Mouse (Mus musculus): ENCODE data around the gene Ercc6l2. TPM values are rescaled to one million over a fixed set of nuclear protein-coding genes. Genes with fewer than 3 reads are reported as not detected.
A peak's percentile ranks its signal among the peaks of the same experiment; 100 is the strongest.
"Not testable (repeated sequence)": the region's sequence is repeated elsewhere in the genome, so short reads cannot be mapped to it uniquely, and the experiment has no call there.

Ercc6l2 gene
- polyA plus RNA-seq, 1 experiment from 2014 or later: 15.0 TPM

GRCm38 (mm10) chr13:63917198-63917767 is 102.2 kb downstream of the Ercc6l2 start:
- Histone ChIP-seq H3K4me1 (peaks cover 30% of the 10 kb centered on the region), H3K4me2 (replicated peaks) (0 out of 2 replicates have a peak overlapping the region, but pooled peaks have one; percentile 7), H3K9me3 (0 out of 2 replicates have a peak, but pooled peaks cover 6% of the 10 kb centered on the region), H3K36me3 (no peaks in the 10 kb centered on the region), H3K27ac (replicated peaks) (peak overlapping the region; percentile 78), H3K4me3 (no peak overlapping the region), H3K9ac (replicated peaks) (no peak overlapping the region), H3K27me3 (no peaks in the 10 kb centered on the region)
- peak; percentile 83 for ATAC-seq (replicated peaks)
- WGBS: 9% methylated on average over 11 of the region's 11 CpGs

- Histone ChIP-seq H3K9ac (replicated peaks) (no peak overlapping the region), H3K27ac (replicated peaks) (peak overlapping the region; percentile 78), H3K9me3 (0 out of 2 replicates have a peak, but pooled peaks cover 6% of the 10 kb centered on the region), H3K27me3 (no peaks in the 10 kb centered on the region), H3K4me2 (replicated peaks) (peak overlapping the region; percentile 29), H3K4me1 (peaks cover 30% of the 10 kb centered on the region), H3K4me3 (no peak overlapping the region), H3K36me3 (no peaks in the 10 kb centered on the region)
- WGBS: 3% methylated on average over 9 of the region's 11 CpGs
- peak; percentile 69 for ATAC-seq (replicated peaks)
These were observed 103.0 kb downstream of the Ercc6l2 start for GRCm38 (mm10) chr13:63917776-63918621.

GRCm38 (mm10) chr13:63918733-63919422 is 103.8 kb downstream of the Ercc6l2 start:
- H3K27me3 ChIP-seq: no peaks in the 10 kb centered on the region
- ATAC-seq (replicated peaks): peak; percentile 58
- H3K36me3 ChIP-seq: no peaks in the 10 kb centered on the region

GRCm38 (mm10) chr13:63924036-63924435 is 109.0 kb downstream of the Ercc6l2 start:
- H3K4me3 ChIP-seq; H3K27me3 ChIP-seq; H3K36me3 ChIP-seq; H3K27ac ChIP-seq (replicated peaks); ATAC-seq (replicated peaks); H3K9ac ChIP-seq (replicated peaks); H3K4me1 ChIP-seq; H3K9me3 ChIP-seq; H3K4me2 ChIP-seq (replicated peaks): not testable (repeated sequence)
- WGBS: 77% methylated on average over 4 of the region's 6 CpGs

More at GRCm38 (mm10) chr13:63918733-63919422, 103.8 kb downstream of the Ercc6l2 start:
- Histone ChIP-seq H3K4me3 (no peak overlapping the region), H3K27ac (replicated peaks) (peak overlapping the region; percentile 78), H3K4me1 (peaks cover 30% of the 10 kb centered on the region), H3K4me2 (replicated peaks) (peak overlapping the region; percentile 29; the same call in 1 of the 2 replicates), H3K9ac (replicated peaks) (no peak overlapping the region), H3K9me3 (0 out of 2 replicates have a peak, but pooled peaks cover 6% of the 10 kb centered on the region)
- 49% methylated on average over 18 of the region's 18 CpGs for WGBS

GRCm38 (mm10) chr13:63927326-63927725 is 112.3 kb downstream of the Ercc6l2 start:
- WGBS: 79% methylated on average over 4 of the region's 4 CpGs
- ATAC-seq (replicated peaks): no peak
- H3K4me2 ChIP-seq (replicated peaks): no peak overlapping the region
- no peak overlapping the region for H3K4me3 ChIP-seq
- no peaks in the 10 kb centered on the region for H3K9me3 ChIP-seq
- no peaks in the 10 kb centered on the region for H3K36me3 ChIP-seq
- H3K4me1 ChIP-seq: peaks cover 12% of the 10 kb centered on the region; the same call in 1 of the 2 replicates
- H3K9ac ChIP-seq (replicated peaks): no peak overlapping the region
- no peak overlapping the region for H3K27ac ChIP-seq (replicated peaks)
- no peaks in the 10 kb centered on the region for H3K27me3 ChIP-seq

GRCm38 (mm10) chr13:63929351-63929750 is 114.3 kb downstream of the Ercc6l2 start:
- no peak overlapping the region for H3K9ac ChIP-seq (replicated peaks)
- H3K4me1 ChIP-seq: peaks cover 12% of the 10 kb centered on the region; the same call in 1 of the 2 replicates
- no peak overlapping the region for H3K27ac ChIP-seq (replicated peaks)
- no peak overlapping the region for H3K4me3 ChIP-seq
- WGBS: 31% methylated on average over 1 of the region's 1 CpGs
- peak; percentile 84 for ATAC-seq (replicated peaks)
- H3K9me3 ChIP-seq: no peaks in the 10 kb centered on the region
- H3K36me3 ChIP-seq: no peaks in the 10 kb centered on the region
- H3K4me2 ChIP-seq (replicated peaks): no peak overlapping the region
- H3K27me3 ChIP-seq: no peaks in the 10 kb centered on the region

- Histone ChIP-seq H3K4me2 (replicated peaks) (no peak overlapping the region), H3K27me3 (no peaks in the 10 kb centered on the region), H3K9me3 (no peaks in the 10 kb centered on the region), H3K27ac (replicated peaks) (no peak overlapping the region), H3K36me3 (no peaks in the 10 kb centered on the region), H3K4me1 (peaks cover 12% of the 10 kb centered on the region; the same call in 1 of the 2 replicates), H3K9ac (replicated peaks) (no peak overlapping the region), H3K4me3 (no peak overlapping the region)
- WGBS: 81% methylated on average over 5 of the region's 5 CpGs
- ATAC-seq (replicated peaks): no peak
These were observed 115.0 kb downstream of the Ercc6l2 start for GRCm38 (mm10) chr13:63929917-63930515.

- ATAC-seq (replicated peaks): no peak
- peaks cover 12% of the 10 kb centered on the region; the same call in 1 of the 2 replicates for H3K4me1 ChIP-seq
- H3K9me3 ChIP-seq: no peaks in the 10 kb centered on the region
- H3K4me2 ChIP-seq (replicated peaks): no peak overlapping the region
- no peaks in the 10 kb centered on the region for H3K27me3 ChIP-seq
- H3K9ac ChIP-seq (replicated peaks): no peak overlapping the region
- 76% methylated on average over 10 of the region's 10 CpGs for WGBS
- H3K36me3 ChIP-seq: no peaks in the 10 kb centered on the region
- no peak overlapping the region for H3K4me3 ChIP-seq
- no peak overlapping the region for H3K27ac ChIP-seq (replicated peaks)
These were observed 115.5 kb downstream of the Ercc6l2 start for GRCm38 (mm10) chr13:63930525-63930924.

GRCm38 (mm10) chr13:63936369-63936768 is 121.3 kb downstream of the Ercc6l2 start:
- H3K4me2 ChIP-seq (replicated peaks): no peak overlapping the region
- no peaks in the 10 kb centered on the region for H3K27me3 ChIP-seq
- H3K4me3 ChIP-seq: no peak overlapping the region
- H3K9me3 ChIP-seq: no peaks in the 10 kb centered on the region
- ATAC-seq (replicated peaks): no peak
- no peaks in the 10 kb centered on the region for H3K36me3 ChIP-seq
- H3K9ac ChIP-seq (replicated peaks): no peak overlapping the region
- H3K27ac ChIP-seq (replicated peaks): no peak overlapping the region
- no peaks in the 10 kb centered on the region for H3K4me1 ChIP-seq
- WGBS: 88% methylated on average over 9 of the region's 9 CpGs

GRCm38 (mm10) chr13:63940257-63940656 is 125.2 kb downstream of the Ercc6l2 start:
- H3K27me3 ChIP-seq: no peaks in the 10 kb centered on the region
- no peaks in the 10 kb centered on the region for H3K9me3 ChIP-seq
- no peaks in the 10 kb centered on the region for H3K36me3 ChIP-seq
- H3K4me2 ChIP-seq (replicated peaks): no peak overlapping the region
- WGBS: 83% methylated on average over 1 of the region's 1 CpGs
- no peak for ATAC-seq (replicated peaks)
- no peak overlapping the region for H3K9ac ChIP-seq (replicated peaks)
- no peak overlapping the region for H3K4me3 ChIP-seq
- no peak overlapping the region for H3K27ac ChIP-seq (replicated peaks)
- no peaks in the 10 kb centered on the region for H3K4me1 ChIP-seq

- H3K27ac ChIP-seq (replicated peaks): no peak overlapping the region
- no peaks in the 10 kb centered on the region for H3K36me3 ChIP-seq
- H3K9me3 ChIP-seq: no peaks in the 10 kb centered on the region
- no peak overlapping the region for H3K9ac ChIP-seq (replicated peaks)
- H3K4me2 ChIP-seq (replicated peaks): no peak overlapping the region
- no peak overlapping the region for H3K4me3 ChIP-seq
- WGBS: 96% methylated on average over 4 of the region's 4 CpGs
- ATAC-seq (replicated peaks): no peak
- H3K4me1 ChIP-seq: no peaks in the 10 kb centered on the region
- H3K27me3 ChIP-seq: no peaks in the 10 kb centered on the region
These were observed 126.1 kb downstream of the Ercc6l2 start for GRCm38 (mm10) chr13:63941170-63941569.
